Mouse (Mus musculus) liver, adult 2 months (tissue): ENCODE measurements around the gene Babam2.

Experiments
- CTCF ChIP-seq: fragments of 200-500 bp; IDR thresholded peaks from 2 replicates; pipeline ENCODE4 v1.5.1; 2011; ENCODE audit warnings: low read depth, low read length, control low read depth
- POLR2A ChIP-seq: fragments of 200-500 bp; IDR thresholded peaks from 2 replicates; pipeline ENCODE4 v1.6.1; 2011; ENCODE audit warnings: low read length, control low read depth; ENCODE audit not compliant: insufficient read depth; ENCODE audit errors: extremely low read depth

DNA sequence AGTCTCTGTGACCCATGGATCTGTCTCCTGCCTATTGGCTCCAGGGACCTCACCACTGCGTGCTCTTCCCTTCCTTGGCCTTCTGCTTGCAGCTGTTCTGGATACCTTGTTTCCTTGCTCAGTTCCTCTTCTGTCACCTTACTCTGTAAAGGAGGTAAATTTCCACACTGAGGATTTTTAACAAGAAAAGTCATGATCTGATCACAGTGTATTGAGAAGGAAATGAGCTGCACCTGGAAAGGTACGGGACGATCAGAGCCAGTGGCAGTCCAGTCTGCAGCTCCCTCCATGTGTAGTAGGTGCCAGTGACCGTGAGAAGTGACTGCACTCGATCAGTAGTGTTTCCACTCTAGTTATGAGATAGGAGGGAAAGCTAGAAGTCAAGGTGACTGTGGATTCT, 129.8 kb downstream of the Babam2 start:
- TF ChIP-seq CTCF, result no peak
- TF ChIP-seq POLR2A, result no peak
